Mouse (Mus musculus) heart, postnatal 25 days (tissue): ENCODE measurements around the gene Vps33a. TPM values are rescaled to one million over a fixed set of nuclear protein-coding genes. Genes with fewer than 3 reads are reported as not detected.
"Not testable (repeated sequence)": the region's sequence is repeated elsewhere in the genome, so short reads cannot be mapped to it uniquely, and the experiment has no call there.

Experiments
- DNase-seq: peaks from one replicate; pipeline ENCODE4 v3.0.0; 2022; ENCODE audit warnings: low spot score
- intact Hi-C: fragments of 180-260 bp; cut with DNase I; formaldehyde crosslinking; loops from one replicate; pipeline ENCODE4 v1.15.1; 2025
- total RNA-seq, 2 experiments: library from RNA; stranded (reverse); gene quantifications; 2 replicates each; pipeline ENCODE4 v1.2.3; 2021

The Vps33a gene
- total RNA-seq, 2 experiments from 2014 or later = 24.8 to 34.0 TPM

DNA sequence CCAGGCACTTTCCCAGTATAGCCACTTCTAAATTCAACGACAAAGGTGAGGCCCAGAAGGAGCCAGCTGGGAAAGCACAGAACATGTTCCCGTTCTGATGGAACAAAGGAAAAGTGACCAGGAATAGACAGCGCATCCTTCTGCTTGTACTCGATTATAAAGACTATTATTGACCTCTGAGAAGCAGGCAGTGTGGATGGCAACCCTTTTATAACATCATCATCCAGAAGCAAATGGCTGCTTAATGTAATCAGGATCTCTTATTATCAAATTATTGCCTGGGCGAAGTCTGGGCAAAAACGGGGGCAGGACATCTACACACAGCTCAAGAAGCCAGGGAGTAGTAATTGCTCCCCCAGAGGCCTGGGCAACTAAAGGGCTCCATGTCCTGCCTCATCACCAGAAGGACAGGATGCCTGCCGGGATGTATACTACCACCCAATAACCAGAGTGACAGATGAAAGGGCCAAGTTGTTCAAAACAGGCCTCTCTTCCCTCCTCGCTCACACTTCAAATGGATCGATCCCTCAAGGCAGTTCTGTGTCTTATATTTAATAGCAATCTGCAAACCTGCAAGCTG, 46.8 kb downstream of the Vps33a start:
- no peak for DNase-seq
- intact Hi-C loops = no loop called here

DNA sequence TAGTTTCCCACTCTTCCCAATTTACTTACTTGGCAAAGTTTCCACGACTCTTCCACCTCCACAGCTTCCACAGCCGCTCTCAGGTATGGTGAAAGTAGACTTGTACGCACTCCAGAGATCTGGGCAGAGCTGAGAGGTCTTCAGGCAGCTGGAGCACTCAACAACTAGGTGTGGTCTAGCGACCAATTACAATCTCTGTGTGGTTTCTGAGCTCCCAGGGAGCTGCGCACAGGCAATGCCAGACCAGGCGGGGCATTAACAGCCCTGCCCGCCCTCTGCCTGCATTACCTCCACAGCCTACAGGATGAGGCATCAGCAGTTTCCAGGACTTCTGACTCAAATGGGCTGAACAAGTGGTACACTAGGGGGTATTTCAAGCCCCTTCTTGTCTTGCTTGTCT, 47.6 kb downstream of the Vps33a start, which contains the start of gene Gm49027:
Gene Gm49027 (minus strand): TSS at position 208 of the 400 bp plus-strand sequence.
- DNase-seq = no peak
- intact Hi-C loops = no loop called here

DNA sequence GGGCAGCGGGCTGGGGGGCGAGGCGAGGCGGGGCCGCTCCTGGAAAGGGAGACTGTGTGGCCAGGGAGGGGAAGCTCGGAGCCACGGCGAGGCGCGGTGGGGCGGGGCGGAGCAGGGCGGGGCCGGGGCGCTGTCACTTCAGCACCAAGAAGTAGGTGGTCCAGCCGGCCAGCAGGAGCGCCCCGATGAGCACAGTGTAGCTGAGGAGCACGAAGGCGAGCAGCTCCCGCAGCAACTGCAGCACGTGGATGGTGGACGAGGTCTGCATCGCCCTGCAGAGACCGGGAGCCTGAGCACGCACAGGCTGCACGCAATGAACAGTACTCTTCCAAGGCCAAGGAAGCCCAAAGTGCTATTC, 48.5 kb downstream of the Vps33a start:
- no peak for DNase-seq
- intact Hi-C loops = no loop called here

DNA sequence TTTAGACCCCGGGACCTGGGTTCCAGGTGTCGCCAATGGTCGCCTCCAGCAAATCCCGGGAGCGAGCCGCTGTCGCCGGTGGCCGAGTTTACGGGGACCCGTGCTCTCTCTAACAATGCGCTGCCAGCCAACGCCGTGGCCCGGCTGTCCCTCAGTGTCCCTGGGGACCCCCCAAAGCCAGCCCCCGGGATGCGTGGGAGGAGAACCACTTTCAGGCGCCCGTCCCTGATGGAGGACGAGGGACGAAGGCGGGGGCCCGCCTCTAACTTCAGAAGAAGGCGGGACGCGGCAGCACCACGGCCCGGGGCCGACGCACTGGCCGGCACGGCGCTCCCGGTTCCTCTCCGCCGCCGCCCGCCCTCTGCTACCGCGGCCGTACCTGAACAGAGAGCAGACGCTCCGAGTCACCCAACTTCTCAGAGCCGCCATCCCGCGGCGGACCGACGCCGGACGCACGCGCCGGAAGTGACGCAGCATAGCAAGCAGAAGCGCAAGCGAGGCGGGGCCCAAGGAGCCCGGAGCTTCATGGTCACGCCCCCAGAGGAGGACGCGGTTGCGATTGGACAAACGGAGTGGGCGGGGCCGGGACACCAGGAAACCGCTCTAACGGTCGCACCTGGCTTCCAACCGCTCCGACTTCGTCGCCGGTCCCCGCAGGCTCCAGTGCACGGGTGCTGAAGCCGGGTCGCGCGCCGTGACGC, 49.0 kb downstream of the Vps33a start, which contains the start of gene Diablo:
Gene Diablo (minus strand): TSS at position 485 of the 701 bp plus-strand sequence.
- DNase-seq = peak; percentile 96
- intact Hi-C loops = no loop called here

DNA sequence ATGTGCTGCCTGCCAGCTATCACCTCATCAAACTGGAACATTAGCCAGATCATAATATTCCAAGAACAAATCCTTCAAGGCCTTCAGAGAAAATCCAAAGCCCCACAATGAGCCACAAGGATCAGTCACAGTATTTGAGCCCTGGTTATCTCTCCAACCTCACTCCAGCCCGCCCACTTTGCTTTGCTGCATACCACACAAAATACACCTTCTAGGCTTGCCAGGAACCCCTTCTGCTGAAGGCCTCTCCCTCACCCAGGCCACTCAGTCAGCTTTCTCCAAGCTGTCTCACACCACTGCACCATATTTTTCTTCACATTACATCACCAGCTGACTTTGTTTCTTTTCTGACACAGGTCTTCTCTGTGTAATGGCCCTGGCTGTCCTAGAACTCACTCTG, 50.7 kb downstream of the Vps33a start:
- intact Hi-C loops = no loop called here
- DNase-seq = no peak

DNA sequence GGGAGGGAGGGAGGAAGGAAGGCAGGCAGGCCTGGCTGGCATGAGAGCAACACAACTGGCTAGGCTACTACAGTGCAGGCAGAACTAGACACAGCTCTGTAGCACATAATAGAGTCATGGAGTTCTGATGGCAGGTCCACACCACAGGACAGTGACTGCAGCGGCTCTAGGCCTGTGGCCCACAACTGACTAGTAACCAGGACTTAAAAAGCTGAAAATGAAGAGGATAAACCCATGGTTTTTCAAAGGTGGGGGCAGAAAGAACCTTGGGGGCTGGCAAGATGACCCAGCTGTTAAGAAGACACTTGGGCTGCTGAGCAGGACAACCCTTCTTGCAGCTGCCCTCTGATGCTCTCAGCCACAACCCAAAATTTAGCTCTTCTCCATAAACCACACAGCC, 51.2 kb downstream of the Vps33a start:
- intact Hi-C loops = no loop called here
- no peak for DNase-seq

DNA sequence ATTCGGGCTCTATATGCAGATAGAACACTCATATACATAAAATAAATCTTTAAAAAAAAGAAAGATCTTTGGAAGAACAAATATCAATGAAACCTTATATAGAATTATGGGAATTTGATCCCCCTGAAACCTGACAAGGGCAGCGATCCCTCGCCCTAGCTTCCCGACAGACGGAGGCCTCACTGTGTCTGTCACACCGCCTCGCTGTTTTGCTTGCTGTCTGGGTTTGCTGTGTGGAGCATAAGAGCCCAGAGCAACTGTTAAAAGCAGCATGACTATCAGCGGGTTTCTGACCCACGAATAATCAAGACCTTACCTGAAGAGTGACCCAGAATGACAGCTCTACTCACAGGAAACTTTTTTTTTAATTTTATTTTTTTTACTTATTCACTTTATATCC, 52.2 kb downstream of the Vps33a start:
- intact Hi-C loops = no loop called here
- DNase-seq = no peak

DNA sequence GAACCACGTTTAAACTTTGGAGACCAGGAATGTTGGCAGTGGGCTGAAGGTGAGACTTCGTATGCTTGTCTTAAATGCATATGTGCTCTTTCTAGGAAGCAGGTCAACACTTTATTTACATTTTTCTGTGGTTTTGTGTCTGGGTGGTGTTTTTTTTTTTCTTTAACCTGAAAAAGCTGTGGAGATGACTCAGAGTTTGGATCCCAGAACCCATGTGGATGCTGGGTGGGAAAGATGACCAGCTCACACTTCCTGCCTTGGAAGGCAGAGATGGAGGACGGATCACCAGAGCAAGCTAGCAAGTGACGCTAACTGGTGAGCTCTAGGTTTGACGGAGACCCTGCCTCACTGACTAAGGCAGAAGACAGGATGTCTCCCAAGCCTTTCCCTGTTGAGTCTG, 58.0 kb downstream of the Vps33a start:
- DNase-seq = no peak
- intact Hi-C loops = no loop called here

DNA sequence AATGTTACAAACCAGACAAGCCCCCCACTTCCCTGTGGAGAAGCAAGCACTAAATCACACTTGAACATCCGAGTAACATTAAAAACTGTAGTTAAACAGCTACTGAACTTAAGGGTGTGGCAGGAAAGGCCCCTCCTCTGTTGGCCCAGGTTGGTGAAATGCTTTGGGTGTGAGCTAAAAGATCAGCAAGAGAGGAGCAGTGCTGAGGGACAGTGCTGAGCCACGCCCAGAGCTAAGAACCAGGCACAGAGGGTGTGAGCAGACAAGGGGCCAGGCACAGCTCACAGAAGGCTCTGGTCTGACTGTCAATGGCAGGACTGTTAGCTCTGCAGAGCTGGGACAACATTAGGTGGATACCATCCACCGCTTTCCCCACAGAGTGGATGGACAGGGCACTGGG, 60.7 kb downstream of the Vps33a start:
- no peak for DNase-seq
- intact Hi-C loops = no loop called here

DNA sequence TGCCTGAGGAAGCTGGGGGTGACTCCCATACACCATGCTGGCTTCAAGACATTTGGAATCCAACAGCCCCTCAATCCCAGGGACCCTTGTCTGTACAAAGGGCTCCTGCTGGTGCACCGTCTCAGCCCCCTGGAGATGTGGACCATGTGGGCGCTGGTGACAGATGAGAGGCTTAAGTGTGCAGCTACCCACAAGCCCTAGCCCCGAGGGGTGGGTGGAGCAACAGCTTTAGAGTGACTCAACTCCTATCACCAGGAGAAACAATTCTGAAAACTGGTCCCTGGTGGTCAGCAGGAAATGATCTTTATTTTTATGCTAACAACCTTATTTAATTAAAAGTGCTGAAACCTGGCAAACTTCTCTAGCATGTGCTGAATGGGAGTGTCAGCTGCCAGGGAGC, 61.4 kb downstream of the Vps33a start:
- intact Hi-C loops = not testable (repeated sequence)

DNA sequence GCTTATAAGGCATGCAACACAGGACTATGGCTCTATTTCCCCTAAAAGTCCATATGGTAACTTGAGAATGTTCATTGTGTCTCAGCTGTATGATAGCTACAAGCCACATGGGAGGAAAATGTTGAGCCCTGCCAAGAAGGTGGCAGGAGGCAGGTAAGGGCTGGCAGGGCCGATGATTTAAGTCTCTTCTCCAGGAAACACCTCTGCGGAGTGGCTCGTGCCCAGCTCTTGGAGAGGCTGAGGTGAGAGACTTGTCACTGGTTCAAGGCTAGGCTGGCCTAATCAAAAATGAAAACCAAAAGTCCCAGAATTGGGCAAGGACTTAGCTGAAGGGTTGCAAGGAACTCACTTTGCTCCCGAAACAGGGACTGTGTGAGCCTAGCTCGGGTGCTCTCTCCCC, 62.7 kb downstream of the Vps33a start, which contains the start of gene B3gnt4:
Gene B3gnt4 (plus strand): TSS at position 301 of the 400 bp plus-strand sequence.
- DNase-seq = no peak
- intact Hi-C loops = no loop called here

More for the DNA sequence above, 61.4 kb downstream of the Vps33a start:
- DNase-seq = not testable (repeated sequence)

DNA sequence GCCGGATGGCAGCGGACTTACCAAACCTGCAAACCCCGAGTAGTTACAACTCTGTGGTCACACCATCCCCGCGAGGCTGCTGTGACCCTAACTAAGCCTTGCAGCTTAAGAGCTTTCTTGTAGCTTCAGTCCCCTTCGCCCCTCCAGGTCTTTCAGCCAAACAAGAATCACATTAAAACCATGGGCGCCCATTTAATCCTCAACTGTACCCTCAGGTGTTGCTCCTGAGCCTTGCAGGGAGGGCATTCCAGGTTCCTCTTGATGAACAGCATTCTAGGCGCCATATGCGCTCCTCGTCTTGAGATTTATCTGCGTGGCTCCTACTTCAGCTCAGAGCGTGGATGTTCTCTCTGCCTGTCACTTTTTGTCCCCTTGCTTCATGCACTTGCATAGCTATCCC, 63.9 kb downstream of the Vps33a start:
- DNase-seq = no peak
- intact Hi-C loops = loop anchor here (10.0 kb wide), 1 partner anchor 224 kb away; no protein-coding TSS in a partner anchor

DNA sequence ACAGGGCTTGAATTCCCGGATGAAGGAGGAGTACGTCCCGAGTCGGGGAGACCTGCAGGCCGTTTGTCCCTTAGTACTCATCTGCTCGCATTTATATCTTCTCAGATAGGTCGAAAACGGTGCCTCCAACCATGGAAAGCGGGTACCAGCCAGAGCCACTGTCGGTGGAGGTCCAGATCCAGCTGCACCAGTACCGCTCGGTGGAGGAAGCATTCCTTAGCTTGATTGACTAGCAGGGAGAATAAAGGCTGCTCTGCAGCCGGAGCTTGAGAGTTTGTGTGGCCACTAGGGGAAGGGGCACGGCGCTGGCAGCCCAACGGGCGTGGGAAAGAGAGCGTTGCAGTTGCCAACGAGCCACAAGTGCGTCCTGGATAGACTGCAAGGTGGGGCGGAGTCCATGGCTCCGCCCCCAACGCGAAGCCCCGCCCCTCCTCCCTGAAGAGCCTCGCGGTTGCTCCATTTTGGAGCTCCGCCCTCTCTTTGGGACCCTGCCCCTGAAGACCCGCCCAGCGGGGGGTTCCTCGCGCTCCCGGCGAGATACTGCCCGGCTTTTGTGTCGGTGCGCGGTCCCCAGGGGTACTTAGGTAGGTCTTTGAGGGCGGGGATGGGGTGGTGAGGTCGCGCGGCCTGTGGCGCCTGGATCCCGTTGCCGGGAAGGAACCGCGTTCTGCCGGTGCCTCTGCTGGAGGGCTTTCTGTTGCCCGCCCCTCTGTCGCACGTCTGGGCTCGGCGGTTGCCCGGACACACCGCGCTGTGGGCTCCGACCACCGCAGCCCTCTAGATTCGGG, 64.7 kb downstream of the Vps33a start:
- DNase-seq = peak; percentile 46
- intact Hi-C loops = loop anchor here (10.0 kb wide), 1 partner anchor 223 kb away; no protein-coding TSS in a partner anchor

DNA sequence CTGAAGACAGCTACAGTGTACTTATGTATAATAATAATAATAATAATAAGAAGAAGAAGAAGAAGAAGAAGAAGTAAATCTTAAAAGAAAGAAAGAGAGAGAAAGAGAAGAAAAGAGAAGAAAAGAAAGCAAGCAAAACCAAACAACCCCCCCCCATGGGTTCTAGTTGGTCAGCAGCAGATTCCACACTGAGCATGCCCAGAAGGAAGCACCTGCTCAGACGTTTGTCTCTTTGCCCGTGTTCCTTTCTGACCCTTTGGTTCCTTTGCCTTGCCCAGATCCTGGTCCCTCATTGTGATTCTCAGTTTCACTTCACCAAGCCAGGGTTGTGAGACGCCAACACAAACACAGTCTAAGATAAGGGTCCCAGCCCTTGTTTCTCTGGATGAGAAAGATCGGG, 70.9 kb downstream of the Vps33a start:
- intact Hi-C loops = loop anchor here (10.0 kb wide), 1 partner anchor 217 kb away; no protein-coding TSS in a partner anchor
- no peak for DNase-seq

DNA sequence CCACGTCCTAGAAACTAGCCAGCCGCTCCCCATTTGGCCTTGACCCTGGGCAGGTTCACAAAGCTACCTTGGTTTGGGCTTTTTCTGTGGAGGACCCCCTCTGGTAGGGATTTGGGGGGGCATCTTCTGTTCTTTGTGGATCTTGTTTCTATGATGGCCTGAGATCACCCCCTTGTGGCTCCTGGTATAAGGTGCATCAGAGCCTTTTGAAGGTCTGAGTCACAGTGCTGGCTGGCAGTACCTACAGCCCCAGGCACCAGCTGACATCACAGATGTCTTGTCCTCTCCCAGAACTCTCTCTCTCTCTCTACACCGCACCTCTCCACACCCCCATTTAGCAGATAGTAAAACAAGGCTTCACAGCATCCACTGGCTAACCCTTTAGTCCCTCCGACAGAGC, 73.1 kb downstream of the Vps33a start:
- intact Hi-C loops = loop anchor here (1.0 to 10.0 kb wide), 4 partner anchors 55 to 215 kb away; no protein-coding TSS in a partner anchor
- no peak for DNase-seq

DNA sequence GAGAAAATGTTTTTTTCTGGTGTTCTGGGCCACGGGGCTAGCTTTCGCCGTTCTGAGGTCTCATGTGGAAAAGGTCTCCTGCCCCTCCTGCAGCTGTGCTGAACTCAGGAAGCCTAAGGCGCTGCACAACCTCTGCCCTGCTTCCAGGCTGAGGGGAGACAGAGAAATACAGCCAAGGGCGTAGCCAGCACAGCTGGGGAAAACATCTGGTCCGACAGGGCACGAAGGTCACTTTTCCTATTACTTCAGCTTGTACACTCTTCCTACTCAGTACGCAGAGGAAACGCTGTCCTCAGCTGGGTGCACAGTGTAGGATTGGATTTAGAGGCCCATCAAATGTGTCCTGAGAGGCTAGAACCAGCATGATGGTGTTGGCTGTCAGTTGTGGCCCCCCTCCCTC, 82.9 kb downstream of the Vps33a start:
- peak; percentile 35 for DNase-seq

DNA sequence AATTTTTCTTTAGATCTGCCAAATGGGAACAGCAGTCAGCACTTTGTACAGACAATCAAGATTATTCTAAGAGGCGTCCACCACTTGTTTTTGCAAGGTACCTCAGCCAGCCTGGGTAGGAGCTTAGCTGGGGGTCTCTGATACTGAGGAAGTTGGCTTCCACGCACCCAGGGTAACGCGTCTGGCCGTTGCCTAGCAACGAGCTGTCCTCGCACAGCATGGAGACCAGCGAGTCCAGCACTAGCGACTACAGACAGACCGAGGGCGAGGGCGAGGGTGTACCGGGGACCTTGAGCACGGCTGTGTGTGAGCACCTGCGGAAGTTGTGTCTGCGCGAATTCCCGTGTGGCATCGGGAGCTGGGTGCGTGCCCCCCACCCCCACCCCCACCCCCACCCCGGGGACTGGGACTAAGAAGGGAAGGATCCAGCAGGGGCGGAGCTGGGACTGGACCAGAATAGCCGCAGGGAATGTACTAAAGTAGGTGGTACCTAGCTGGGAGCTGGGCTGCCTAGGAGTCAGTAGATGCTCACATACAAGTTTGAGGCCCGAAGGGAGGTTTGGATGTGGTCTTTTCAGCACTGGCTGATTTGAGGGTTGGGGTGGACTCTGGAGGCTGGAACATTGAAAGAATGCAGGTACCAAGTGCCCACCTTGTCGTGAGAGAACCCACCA, 83.6 kb downstream of the Vps33a start, which contains the start of the genes Lrrc43 and Il31:
Gene Lrrc43 (plus strand): TSS at position 194 of the 674 bp plus-strand sequence.
Gene Il31 (minus strand): TSS at position 378 of the 674 bp plus-strand sequence.
- no peak for DNase-seq
- intact Hi-C loops = no loop called here

More for the DNA sequence above, 82.9 kb downstream of the Vps33a start:
- intact Hi-C loops = no loop called here

DNA sequence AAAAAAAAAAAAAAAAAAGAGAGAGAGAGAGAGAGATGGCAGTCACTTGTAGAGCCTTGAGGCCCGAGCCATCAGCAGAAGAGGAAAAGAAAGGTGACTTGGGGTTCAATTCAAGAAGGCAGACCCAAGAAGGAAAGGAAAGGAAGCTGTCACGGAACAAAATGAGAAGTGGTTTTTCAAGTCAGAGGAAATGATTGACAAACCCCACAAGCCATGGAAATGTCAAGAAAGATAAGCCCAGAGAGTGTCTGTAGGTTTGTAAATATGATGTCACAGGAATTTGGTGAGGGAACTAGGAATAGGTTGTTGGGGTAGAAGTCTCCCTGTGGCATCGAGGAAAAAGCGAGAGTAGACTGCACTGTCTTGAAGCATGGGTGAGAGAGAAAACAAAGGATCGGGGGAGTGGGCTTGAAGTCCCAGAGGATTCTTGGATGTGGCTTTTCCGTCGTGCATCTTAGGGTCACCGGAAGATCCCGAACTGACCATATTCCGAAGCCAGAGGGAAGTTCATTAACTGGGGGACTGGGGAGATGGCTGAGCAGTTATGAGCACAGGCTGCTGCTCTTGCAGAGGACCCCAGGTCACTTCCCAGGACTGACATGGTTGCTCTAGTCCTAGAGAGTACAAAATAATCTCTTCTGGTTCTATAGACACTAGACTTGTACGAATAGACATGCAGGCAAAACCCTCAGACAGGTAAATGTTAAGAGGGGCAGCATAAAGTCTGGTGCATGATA, 85.0 kb downstream of the Vps33a start:
- no peak for DNase-seq
- intact Hi-C loops = no loop called here
